Mouse (Mus musculus): ENCODE data around the gene Sept9. TPM values are rescaled to one million over a fixed set of nuclear protein-coding genes. Genes with fewer than 3 reads are reported as not detected.

The Sept9 gene
- polyA plus RNA-seq, 1 experiment from 2014 or later: 40.8 TPM

DNA sequence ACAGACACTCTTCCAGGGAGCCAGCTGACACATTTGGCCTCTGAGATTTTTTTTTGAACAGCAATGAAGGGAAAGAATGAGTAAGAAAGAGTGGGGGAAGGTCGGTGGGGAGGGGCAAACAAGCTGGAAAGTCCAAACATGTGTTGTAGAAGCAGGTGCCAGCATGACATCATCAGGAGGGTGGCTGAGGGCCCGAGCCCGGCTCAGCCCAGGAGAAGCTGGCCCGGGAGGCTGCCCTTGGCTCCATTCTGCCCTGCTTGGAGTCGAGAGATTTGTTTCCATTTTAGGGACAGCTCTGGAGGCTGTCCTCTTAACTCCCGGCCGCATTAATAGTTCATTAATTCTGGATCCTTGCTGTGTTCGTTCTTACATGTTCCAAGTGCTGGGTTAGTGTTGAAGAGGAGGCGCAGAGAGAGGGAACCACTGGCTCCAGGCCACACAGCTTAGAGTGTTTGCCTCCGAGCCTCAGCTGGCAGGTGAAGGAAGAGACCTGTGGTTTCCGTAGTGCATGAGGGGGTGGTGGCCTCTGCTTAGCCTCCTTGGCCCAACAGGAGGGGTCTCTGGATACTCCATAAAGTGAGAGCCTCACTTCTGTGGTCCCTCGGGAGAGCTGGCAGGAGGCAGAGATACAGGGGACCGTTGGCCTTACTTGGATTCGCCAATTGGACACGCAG is 111.8 kb downstream of the Sept9 start:
- Histone ChIP-seq H3K9me3 (replicated peaks; ENCODE audit: control insufficient read depth, low read length) (no peaks in the 10 kb centered on the region), H3K27me3 (ENCODE audit: control insufficient read depth, insufficient read depth, low read depth, low read length) (no peaks in the 10 kb centered on the region), H3K9ac (ENCODE audit: low read depth, low read length) (no peak overlapping the region), H3K36me3 (ENCODE audit: control insufficient read depth, insufficient read depth) (no peaks in the 10 kb centered on the region), H3K4me3 (ENCODE audit: low read depth, low read length) (no peak overlapping the region), H3K4me1 (ENCODE audit: control insufficient read depth, low read depth, low read length) (peaks cover 38% of the 10 kb centered on the region), H3K27ac (ENCODE audit: low read length) (no peak overlapping the region), H3K4me2 (ENCODE audit: low read depth, low read length) (no peak overlapping the region)
- WGBS (ENCODE audit: insufficient replicate concordance): 56% methylated on average over 15 of the region's 15 CpGs
- ATAC-seq (ENCODE audit: low read depth): no peak

DNA sequence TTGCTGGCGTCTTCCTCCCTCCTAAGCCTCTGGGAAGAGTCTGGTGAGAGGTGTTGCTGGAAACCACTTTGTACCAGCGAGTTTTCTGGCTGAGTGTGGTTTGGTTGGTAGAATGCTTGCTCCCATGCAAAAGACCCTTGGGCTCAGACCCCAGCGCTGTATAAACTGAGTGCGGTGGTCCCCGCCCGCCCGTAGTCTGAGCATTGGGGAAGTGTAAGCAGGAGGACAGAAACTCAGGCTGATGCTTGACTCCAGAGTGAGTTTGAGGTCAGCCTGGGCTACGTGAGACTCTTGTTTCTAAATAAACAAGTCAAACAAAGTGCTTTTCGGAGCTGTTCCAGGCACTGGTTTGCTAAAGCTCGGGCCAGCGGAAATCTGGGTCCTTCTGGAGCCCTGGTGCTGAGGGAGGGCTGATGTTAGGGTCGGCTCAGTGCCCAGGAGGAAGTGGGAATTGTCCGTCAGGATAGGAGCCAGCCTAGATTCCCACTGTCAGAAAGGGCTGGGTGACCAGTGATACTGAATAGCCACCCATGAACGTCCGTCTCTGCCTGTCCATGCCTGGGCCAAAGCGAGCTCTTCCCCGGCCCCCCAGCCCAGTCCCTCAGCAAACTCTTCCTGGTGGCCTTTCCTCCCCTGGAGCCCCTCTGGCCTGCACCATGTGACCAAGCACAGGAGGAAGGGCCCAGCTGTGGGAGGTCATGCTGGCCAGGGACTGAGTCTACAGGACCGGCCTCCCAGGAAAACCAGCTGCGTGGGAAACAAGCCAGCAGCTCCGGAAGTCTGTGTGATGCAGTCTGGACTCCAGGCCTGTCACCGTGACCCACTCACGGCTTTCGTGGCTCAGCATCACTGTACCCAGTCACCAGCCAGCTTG is 112.8 kb downstream of the Sept9 start:
- peak; percentile 24 for ATAC-seq (ENCODE audit: low read depth)
- 65% methylated on average over 23 of the region's 23 CpGs for WGBS (ENCODE audit: insufficient replicate concordance)
- no peak overlapping the region for H3K9ac ChIP-seq (ENCODE audit: low read depth, low read length)
- no peak overlapping the region for H3K4me3 ChIP-seq (ENCODE audit: low read depth, low read length)
- peaks cover 38% of the 10 kb centered on the region for H3K4me1 ChIP-seq (ENCODE audit: control insufficient read depth, low read depth, low read length)
- H3K4me2 ChIP-seq (ENCODE audit: low read depth, low read length): no peak overlapping the region
- no peaks in the 10 kb centered on the region for H3K27me3 ChIP-seq (ENCODE audit: control insufficient read depth, insufficient read depth, low read depth, low read length)
- peak overlapping the region; percentile 45 for H3K27ac ChIP-seq (ENCODE audit: low read length)
- H3K9me3 ChIP-seq (replicated peaks; ENCODE audit: control insufficient read depth, low read length): no peaks in the 10 kb centered on the region
- H3K36me3 ChIP-seq (ENCODE audit: control insufficient read depth, insufficient read depth): no peaks in the 10 kb centered on the region

- Histone ChIP-seq H3K27me3 (ENCODE audit: control insufficient read depth, insufficient read depth, low read depth, low read length) (no peaks in the 10 kb centered on the region), H3K9ac (ENCODE audit: low read depth, low read length) (no peak overlapping the region), H3K4me2 (ENCODE audit: low read depth, low read length) (no peak overlapping the region), H3K27ac (ENCODE audit: low read length) (peak overlapping the region; percentile 45), H3K4me3 (ENCODE audit: low read depth, low read length) (no peak overlapping the region), H3K36me3 (ENCODE audit: control insufficient read depth, insufficient read depth) (no peaks in the 10 kb centered on the region), H3K4me1 (ENCODE audit: control insufficient read depth, low read depth, low read length) (peaks cover 41% of the 10 kb centered on the region), H3K9me3 (replicated peaks; ENCODE audit: control insufficient read depth, low read length) (no peaks in the 10 kb centered on the region)
- WGBS (ENCODE audit: insufficient replicate concordance): 44% methylated on average over 8 of the region's 8 CpGs
- no peak for ATAC-seq (ENCODE audit: low read depth)
Measured at GRCm38 (mm10) chr11:117312936-117313335, 113.5 kb downstream of the Sept9 start.

DNA sequence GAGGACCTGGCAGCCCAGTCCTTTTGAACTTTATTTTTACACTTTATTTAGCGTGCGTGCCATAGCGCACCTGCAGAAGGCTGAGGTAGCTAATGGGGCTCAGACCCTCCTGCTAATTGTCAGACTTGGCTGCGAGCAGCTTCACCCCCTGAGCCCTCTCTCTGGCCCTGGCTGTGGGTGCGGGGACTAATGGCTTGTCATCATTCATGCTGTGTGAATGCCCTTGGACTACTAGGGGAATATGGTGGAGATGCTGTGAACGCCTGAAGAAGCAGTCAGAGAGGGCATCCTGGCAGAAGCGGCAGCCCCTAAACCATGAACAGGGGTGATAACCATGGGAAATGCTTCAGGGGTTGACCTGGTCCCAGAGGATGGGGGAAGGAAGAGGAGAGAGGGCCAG is 114.0 kb downstream of the Sept9 start:
- Histone ChIP-seq H3K27ac (ENCODE audit: low read length) (no peak overlapping the region), H3K9me3 (replicated peaks; ENCODE audit: control insufficient read depth, low read length) (no peaks in the 10 kb centered on the region), H3K4me1 (ENCODE audit: control insufficient read depth, low read depth, low read length) (peaks cover 41% of the 10 kb centered on the region), H3K36me3 (ENCODE audit: control insufficient read depth, insufficient read depth) (no peaks in the 10 kb centered on the region), H3K9ac (ENCODE audit: low read depth, low read length) (no peak overlapping the region), H3K27me3 (ENCODE audit: control insufficient read depth, insufficient read depth, low read depth, low read length) (no peaks in the 10 kb centered on the region), H3K4me2 (ENCODE audit: low read depth, low read length) (no peak overlapping the region), H3K4me3 (ENCODE audit: low read depth, low read length) (no peak overlapping the region)
- no peak for ATAC-seq (ENCODE audit: low read depth)
- 80% methylated on average over 7 of the region's 7 CpGs for WGBS (ENCODE audit: insufficient replicate concordance)

GRCm38 (mm10) chr11:117314026-117314425 is 114.6 kb downstream of the Sept9 start:
- no peaks in the 10 kb centered on the region for H3K9me3 ChIP-seq (replicated peaks; ENCODE audit: control insufficient read depth, low read length)
- peaks cover 42% of the 10 kb centered on the region for H3K4me1 ChIP-seq (ENCODE audit: control insufficient read depth, low read depth, low read length)
- no peak overlapping the region for H3K4me2 ChIP-seq (ENCODE audit: low read depth, low read length)
- 66% methylated on average over 7 of the region's 7 CpGs for WGBS (ENCODE audit: insufficient replicate concordance)
- no peak overlapping the region for H3K9ac ChIP-seq (ENCODE audit: low read depth, low read length)
- no peak overlapping the region for H3K4me3 ChIP-seq (ENCODE audit: low read depth, low read length)
- no peaks in the 10 kb centered on the region for H3K36me3 ChIP-seq (ENCODE audit: control insufficient read depth, insufficient read depth)
- ATAC-seq (ENCODE audit: low read depth): no peak
- no peaks in the 10 kb centered on the region for H3K27me3 ChIP-seq (ENCODE audit: control insufficient read depth, insufficient read depth, low read depth, low read length)
- H3K27ac ChIP-seq (ENCODE audit: low read length): no peak overlapping the region

- ATAC-seq (ENCODE audit: low read depth): no peak
- no peaks in the 10 kb centered on the region for H3K9me3 ChIP-seq (replicated peaks; ENCODE audit: control insufficient read depth, low read length)
- no peaks in the 10 kb centered on the region for H3K36me3 ChIP-seq (ENCODE audit: control insufficient read depth, insufficient read depth)
- no peak overlapping the region for H3K4me3 ChIP-seq (ENCODE audit: low read depth, low read length)
- no peak overlapping the region for H3K4me2 ChIP-seq (ENCODE audit: low read depth, low read length)
- no peaks in the 10 kb centered on the region for H3K27me3 ChIP-seq (ENCODE audit: control insufficient read depth, insufficient read depth, low read depth, low read length)
- no peak overlapping the region for H3K27ac ChIP-seq (ENCODE audit: low read length)
- WGBS (ENCODE audit: insufficient replicate concordance): 70% methylated on average over 8 of the region's 8 CpGs
- no peak overlapping the region for H3K9ac ChIP-seq (ENCODE audit: low read depth, low read length)
- H3K4me1 ChIP-seq (ENCODE audit: control insufficient read depth, low read depth, low read length): peaks cover 41% of the 10 kb centered on the region
Measured at GRCm38 (mm10) chr11:117314520-117314919, 115.1 kb downstream of the Sept9 start.

GRCm38 (mm10) chr11:117315309-117315708 is 115.8 kb downstream of the Sept9 start:
- H3K36me3 ChIP-seq (ENCODE audit: control insufficient read depth, insufficient read depth): no peaks in the 10 kb centered on the region
- H3K4me2 ChIP-seq (ENCODE audit: low read depth, low read length): no peak overlapping the region
- H3K4me1 ChIP-seq (ENCODE audit: control insufficient read depth, low read depth, low read length): peaks cover 42% of the 10 kb centered on the region
- ATAC-seq (ENCODE audit: low read depth): no peak
- H3K27ac ChIP-seq (ENCODE audit: low read length): no peak overlapping the region
- no peak overlapping the region for H3K4me3 ChIP-seq (ENCODE audit: low read depth, low read length)
- H3K9ac ChIP-seq (ENCODE audit: low read depth, low read length): no peak overlapping the region
- no peaks in the 10 kb centered on the region for H3K27me3 ChIP-seq (ENCODE audit: control insufficient read depth, insufficient read depth, low read depth, low read length)
- WGBS (ENCODE audit: insufficient replicate concordance): 63% methylated on average over 11 of the region's 11 CpGs
- no peaks in the 10 kb centered on the region for H3K9me3 ChIP-seq (replicated peaks; ENCODE audit: control insufficient read depth, low read length)

GRCm38 (mm10) chr11:117316441-117317331 is 117.2 kb downstream of the Sept9 start:
- WGBS (ENCODE audit: insufficient replicate concordance): 40% methylated on average over 16 of the region's 16 CpGs
- H3K9me3 ChIP-seq (replicated peaks; ENCODE audit: control insufficient read depth, low read length): no peaks in the 10 kb centered on the region
- no peak overlapping the region for H3K4me3 ChIP-seq (ENCODE audit: low read depth, low read length)
- no peaks in the 10 kb centered on the region for H3K27me3 ChIP-seq (ENCODE audit: control insufficient read depth, insufficient read depth, low read depth, low read length)
- H3K4me2 ChIP-seq (ENCODE audit: low read depth, low read length): peak overlapping the region; percentile 35
- H3K4me1 ChIP-seq (ENCODE audit: control insufficient read depth, low read depth, low read length): peaks cover 46% of the 10 kb centered on the region
- H3K27ac ChIP-seq (ENCODE audit: low read length): peak overlapping the region; percentile 72
- no peaks in the 10 kb centered on the region for H3K36me3 ChIP-seq (ENCODE audit: control insufficient read depth, insufficient read depth)
- ATAC-seq (ENCODE audit: low read depth): no peak
- no peak overlapping the region; the same call in 1 of the 2 replicates for H3K9ac ChIP-seq (ENCODE audit: low read depth, low read length)

Measured in liver, embryonic 16.5 days (tissue).